Mouse (Mus musculus): Measurements from ENCODE around the gene Tpd52l2. TPM values are rescaled to one million over a fixed set of nuclear protein-coding genes. Genes with fewer than 3 reads are reported as not detected.
"Not testable (repeated sequence)": the region's sequence is repeated elsewhere in the genome, so short reads cannot be mapped to it uniquely, and the experiment has no call there.

Gene Tpd52l2
- total RNA-seq, 4 experiments from 2014 or later = 117 to 138 (median 127) TPM

- DNase-seq = peak; percentile 76
Observed at GRCm38 (mm10) chr2:181487338-181488277, 9.3 kb upstream of the Tpd52l2 start.

DNA sequence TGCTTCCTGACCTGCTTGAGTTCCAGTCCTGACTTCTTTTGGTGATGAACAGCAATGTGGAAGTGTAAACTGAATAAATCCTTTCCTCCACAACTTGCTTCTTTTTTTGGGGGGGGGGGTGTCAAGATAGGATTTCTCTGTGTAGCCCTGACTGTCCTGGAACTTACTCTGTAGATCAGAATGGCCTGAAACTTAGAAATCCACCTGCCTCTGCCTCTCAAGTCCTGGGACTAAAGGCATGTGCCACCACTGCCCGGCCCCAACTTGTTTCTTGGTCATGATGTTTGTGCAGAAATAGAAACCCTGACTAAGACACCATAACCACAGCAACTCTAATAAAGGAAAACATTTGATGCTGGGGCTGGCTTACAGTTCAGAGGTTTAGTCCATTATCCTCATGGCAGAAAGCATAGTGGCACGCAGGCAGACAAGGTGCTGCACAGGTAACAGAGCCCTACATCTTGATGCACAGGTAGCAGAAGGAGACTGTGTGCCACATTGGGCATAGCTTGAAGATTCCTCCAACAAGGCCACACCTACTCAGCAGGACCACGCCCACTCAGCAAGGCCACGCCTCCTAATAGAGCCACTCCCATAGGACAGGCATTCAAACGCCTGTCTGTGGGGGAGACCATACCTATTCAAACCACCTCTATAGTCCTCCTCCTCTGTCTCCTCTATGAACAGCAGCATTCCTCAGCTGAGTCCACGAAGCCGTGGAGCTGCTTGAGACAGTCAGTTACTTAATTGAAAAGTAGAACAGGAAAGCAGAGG, 5.3 kb upstream of the Tpd52l2 start:
- DNase-seq = no peak

DNA sequence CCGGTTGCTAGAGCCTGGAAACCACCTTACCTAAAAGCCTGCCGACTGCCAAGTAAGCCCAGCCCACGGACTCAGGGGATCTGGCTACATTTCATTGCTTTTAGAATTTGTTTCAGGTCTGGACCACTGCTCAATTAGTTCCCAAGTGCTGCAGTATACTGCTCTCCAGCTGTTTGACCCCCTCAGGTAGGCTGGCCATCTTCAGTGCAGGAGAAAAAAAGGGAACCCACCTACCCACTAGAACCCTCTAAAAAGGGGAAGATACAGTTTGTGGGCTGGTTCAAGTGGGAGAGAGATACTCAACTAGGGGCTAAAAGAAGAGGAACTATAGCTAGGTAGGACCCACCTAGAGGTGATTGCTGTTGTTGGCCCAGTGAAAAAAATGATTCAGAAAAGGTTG, 4.7 kb upstream of the Tpd52l2 start:
- DNase-seq = no peak

DNA sequence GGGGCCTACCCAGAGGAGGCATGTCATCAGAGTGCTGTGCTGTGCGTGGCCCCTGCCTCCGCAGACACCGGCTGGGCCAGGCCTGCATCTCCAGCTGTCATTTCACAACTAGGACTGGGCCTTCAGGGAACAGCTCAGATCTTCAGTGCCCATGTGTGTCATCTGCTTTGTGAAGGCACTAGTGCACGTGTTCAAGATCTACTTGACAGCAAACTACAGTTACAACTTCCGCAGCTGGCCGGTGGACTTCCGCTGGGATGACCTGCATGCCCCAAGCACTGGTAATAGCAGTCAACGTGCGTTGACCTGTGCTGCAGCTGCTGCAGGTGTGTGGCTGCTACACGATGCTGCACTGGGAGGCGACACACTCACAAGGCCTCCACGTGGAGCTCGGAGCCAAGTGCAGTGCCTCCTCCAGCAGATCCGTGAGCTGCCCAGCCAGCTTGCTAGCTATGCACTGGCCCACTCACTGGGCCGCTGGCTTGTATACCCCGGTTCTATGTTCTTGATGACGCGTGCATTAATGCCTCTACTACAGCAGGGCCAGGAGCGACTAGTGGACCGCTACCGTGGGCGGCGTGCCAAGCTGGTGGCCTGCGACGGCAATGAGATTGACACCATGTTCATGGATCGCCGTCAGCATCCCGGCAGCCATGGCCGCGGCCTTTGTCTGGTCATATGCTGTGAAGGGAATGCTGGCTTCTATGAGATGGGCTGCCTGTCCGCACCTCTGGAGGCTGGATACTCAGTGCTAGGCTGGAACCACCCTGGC, 3.6 kb upstream of the Tpd52l2 start, which contains the start of gene Abhd16b:
Abhd16b (plus strand) TSS at position 51 of the 772 bp plus-strand sequence.
- DNase-seq = no peak

DNA sequence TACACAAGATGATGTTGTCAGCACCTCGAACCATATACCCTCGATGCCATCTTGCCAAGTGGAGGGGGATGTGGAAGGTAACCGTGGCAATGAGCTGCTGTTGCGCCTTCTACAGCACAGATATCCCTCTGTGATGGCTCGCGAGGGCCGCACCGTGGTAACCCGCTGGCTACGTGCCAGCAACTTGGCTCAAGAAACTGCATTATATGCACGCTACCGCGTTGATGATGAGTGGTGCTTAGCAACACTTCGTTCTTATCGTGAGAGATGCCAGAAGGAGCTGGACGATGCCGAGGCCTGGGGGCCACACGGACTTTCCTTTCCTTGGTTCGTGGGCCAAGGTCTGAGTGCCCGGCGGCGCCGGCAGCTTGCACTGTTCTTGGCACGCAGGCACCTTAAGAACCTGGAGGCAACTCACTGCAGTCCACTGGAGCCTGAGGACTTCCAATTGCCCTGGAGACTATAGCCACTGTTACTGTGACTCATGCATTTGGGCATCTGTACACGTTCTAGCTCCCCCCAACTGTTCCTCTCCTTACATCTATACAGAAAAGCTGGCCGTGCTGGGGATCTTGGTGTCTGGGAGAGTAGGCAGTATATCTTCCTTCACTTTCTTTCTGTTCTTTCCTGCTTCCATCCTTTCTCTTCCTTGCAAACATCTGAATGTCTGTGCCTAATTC, 2.5 kb upstream of the Tpd52l2 start:
- DNase-seq = no peak

DNA sequence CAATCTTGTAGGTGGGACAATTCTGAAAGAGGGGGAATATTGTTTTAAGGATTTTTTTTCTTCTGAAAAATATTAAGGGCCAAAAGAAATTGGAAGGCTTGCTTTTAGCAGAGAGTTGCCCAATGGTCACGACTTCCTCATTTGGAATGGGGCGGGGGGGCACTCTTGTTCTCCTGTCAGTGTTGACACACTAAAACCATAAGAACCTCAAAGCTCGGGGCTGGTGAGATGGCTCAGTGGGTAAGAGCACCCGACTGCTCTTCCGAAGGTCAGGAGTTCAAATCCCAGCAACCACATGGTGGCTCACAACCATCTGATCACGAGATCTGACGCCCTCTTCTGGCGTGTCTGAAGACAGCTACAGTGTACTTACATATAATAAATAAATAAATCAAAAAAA, 1.1 kb upstream of the Tpd52l2 start:
- DNase-seq = not testable (repeated sequence)

- DNase-seq = peak; percentile 62
Observed at GRCm38 (mm10) chr2:181496281-181496680, 661 bp upstream of the Tpd52l2 start.

DNA sequence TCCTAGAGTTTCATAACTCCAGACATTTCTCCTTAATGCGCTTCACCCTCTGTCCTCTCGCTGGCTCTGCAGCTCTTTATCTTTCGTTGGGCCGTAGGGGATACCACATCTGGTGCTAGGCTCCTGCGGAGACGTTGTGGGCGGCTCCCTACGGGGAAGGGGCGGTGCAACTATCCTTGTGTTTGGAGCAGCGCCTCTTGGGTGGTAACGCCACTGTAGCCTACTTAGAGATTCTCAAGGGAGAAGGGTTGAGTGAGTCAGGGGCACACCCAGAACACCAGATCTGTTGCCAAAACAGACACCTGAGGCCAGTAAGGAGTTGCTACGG, 570 bp downstream of the Tpd52l2 start:
- DNase-seq = peak; percentile 75

- DNase-seq = no peak
Observed at GRCm38 (mm10) chr2:181498644-181499043, 1.7 kb downstream of the Tpd52l2 start.

- DNase-seq = no peak
Observed at GRCm38 (mm10) chr2:181509191-181509590, 12.2 kb downstream of the Tpd52l2 start.

GRCm38 (mm10) chr2:181511231-181511630, 14.3 kb downstream of the Tpd52l2 start:
- no peak for DNase-seq

DNA sequence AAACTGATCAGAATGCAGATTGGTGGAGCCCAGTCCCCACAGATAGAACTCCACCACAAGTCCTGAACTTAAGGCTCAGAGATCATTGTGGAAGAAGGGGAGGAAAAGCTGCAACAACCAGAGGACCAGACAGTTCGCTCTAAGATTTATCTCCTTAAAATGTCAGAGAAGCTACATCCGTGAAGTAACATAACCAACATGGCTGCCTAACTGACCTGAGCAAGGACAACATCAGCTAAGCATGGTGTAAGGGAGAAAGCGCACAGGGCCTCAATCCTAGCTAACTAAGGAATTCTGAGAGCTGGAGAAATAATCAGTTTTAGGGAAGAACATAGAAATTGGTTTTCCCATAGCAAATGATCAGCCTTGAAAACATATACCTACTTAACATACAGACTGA, 22.3 kb downstream of the Tpd52l2 start:
- no peak for DNase-seq

DNA sequence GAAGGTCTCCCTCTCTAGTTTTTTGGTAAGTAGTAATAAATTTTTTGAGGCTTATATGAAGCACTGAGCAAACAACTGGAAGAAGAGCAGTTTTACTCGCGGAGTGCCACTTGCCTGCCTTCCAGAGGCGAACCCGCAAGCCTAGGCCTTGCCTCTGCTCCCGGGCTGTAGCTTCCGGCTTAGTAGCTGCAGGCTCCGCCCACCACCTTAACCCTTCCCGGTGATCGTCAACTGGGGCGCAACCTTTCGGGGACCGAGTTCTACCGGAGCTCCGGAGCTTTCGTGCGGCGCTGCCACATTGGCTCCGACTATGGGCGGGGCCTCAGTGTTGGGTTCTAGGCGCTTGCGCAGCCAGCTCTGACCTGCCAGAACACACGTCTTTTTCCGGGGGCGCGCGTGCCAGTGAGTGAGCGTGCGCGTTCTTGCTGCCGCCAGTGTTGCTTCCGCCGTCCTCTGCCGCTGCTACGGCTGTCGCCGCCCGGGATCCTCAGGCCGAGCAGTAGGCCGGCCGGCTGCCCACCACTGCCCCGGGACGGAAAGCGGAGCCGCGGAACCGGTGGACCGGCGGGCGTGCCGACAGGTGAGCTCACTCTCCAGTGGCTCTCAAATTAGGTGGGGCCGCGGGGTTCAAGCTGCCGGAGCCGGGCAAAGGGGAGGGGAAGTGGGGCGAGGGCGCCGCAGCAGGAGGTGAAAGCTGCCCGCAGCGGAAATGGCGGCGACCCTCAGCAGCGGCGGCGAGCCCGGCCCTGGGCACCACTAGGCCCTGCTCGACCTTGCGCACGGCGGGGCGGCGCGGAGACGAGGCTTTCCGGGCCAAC, 23.4 kb downstream of the Tpd52l2 start, which contains the start of gene Dnajc5:
Dnajc5 (plus strand) TSS at position 368 of the 818 bp plus-strand sequence.
- DNase-seq = peak; percentile 99

- no peak for DNase-seq
Observed at GRCm38 (mm10) chr2:181520936-181521227, 23.9 kb downstream of the Tpd52l2 start.

DNA sequence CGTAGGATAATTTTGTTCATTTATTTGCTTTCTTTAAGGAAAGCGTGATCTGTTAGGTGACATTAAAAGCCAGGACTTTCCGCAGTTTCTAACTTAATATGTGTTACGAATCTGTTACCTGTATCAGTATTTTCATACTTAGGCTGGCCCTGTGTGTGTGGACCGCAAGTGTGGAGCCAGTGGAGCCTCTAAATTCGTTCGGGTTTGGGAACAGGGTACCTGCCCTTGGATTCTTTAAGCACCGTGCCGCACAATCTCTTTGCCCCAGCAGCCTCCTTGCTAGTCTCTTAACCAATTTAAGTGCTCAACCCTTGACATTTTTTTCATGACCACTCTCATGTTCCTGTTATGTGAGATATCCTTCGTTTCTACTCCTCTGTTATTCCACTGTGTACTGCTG, 24.5 kb downstream of the Tpd52l2 start:
- no peak for DNase-seq

DNA sequence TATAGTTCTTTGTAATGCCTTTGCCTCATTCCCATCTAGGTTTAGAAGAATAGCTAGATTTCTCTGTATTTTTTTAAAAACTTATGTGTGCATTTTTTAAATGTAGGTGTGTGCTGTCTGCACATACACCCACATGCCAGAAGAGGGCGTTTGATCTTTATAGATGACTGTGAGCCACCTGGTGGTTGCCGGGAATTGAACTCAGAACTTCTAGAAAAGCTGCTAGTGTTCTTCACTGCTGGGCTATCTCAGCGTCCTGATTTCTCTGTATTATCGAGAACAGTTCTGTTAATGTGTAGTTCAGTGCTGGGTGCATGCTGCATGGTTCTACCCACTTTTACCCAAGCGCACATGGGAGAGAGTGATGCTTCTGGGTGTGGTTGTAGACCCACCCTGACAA, 25.9 kb downstream of the Tpd52l2 start:
- no peak for DNase-seq

DNA sequence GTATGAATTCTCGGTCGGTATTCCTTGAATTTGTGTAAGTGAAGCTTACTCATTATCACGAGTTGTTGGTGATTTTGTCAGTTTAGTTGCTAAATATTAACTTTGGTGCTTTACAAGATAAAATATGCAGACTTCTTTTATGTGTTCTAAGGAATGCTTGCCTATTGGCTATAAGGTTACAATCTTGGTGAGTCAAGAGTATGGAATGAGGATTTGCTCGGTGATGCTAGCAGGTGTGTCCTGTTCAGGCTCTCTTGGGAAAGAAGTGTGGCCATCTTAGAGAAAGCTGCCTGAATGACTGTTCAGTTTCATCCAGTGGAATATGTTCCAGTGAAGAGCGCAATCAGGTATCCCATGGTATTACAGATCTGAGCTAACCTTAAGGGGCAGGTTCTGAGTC, 28.6 kb downstream of the Tpd52l2 start:
- DNase-seq = no peak

DNA sequence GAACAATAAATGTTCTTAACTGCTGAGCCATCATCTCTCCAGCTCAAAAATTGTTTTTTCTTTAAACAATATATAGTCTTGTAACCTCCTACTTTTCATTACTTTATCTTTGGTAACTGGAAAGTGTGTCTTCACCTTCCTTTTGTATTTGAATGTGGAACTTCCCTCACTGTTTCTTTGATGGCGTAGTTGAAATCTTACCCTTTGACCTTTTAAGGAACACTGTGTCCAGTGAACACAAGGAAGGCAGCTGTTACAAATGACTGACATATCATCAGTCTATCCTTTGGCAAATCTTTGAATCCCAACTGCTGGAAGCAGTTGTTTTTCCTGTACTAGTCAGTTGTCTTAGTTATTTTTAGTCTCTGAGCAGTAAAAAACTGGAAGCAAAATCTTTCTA, 32.1 kb downstream of the Tpd52l2 start:
- DNase-seq = no peak

- no peak for DNase-seq
Observed at GRCm38 (mm10) chr2:181532589-181532988, 35.6 kb downstream of the Tpd52l2 start.

DNA sequence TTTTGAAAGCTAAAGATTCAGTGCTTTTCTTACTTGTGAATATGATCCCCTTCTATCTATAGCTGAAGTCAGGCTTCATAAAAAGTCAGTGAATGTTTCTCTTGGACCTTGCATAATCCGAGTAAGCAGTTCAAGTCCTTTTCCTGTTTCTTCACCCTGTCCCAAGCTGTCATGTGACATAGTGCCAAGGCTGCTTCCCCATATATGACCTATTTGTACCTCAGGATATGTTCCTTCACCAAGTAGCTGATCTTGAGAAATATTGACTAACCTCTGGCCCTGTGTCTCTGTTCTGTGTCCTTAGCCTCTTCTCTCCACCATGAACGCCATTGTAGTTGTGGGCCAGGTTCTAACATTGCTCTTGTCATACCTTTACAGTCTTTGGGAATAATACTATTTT, 39.5 kb downstream of the Tpd52l2 start:
- no peak for DNase-seq

DNA sequence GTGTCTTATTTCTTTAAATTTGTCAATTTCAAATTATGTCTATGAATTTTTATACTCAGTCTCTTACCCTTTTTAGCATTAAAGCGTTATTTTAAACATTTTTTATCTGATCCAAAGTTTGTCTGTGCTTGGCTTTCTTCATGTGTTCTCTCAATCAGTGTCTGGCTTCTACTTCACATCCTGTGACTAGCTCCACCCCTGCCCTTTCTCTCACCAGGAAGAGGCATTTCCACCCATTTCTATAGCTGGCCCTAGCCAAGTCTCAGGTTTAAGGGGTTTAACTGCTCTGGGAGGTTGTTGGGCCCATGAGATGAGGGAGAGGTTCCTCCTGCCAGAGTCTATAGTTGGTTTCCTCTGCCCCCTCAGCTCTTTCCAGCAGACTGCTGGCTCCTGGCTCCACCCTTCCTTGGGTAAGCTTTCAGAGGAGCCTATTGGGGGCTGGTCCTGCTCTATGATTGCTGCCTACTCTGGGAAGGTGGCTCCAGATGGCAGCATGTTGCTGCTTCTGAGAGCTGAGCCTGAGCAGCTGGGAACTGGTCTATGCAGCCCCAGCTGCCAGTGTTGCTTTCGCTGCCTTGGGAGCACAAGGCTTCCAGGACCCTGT, 40.6 kb downstream of the Tpd52l2 start:
- no peak for DNase-seq
